Mouse (Mus musculus) T-helper 1 cell (primary cell): Measurements from ENCODE around the gene Lif.

ENCODE experiments used
- in situ Hi-C: fragments of 300-600 bp; cut with MboI, MseI; formaldehyde crosslinking; loops from one replicate; pipeline ENCODE4 v1.15.1; 2025; ENCODE audit warnings: high pct_unique_total_duplicates

The Lif gene

DNA sequence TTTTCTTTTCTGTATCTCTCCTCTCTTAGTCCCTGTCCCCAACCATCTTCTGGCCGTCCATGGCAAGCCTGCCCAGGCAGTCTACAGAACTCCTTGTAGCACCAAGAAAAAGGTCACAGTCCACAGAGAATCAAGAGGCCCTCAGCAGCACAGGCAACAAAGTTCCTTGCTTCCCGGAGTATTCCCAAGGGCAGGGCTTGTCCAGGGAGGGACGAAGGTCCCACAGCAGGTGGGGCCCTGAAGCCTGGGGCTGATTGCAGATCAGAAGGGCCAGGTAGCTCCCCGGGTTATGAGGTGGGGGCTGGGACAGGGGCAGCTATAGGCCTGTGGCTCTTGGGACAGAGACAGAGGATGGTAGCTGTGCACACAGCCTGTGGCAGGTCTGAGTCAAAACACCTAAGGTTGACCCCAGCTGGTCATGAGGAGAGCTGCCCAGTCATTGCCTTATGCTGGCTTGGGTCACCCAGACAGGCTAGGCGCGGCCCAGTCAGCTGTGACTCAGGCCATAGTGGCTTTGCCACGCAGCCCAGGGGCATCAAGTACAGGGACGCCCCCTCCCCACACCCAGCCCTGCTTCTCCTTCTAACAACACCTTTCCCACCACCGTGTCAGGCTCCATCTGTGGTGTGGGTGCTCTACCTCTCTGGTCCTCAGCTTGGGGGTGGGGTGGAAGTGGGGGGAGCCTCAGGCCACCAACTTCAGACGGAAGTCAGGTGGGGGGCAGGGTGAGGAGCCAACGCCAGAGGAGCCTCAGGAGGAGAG, at the start of gene Lif:
Gene Lif (plus strand): TSS at position 712 of the 762 bp plus-strand sequence.
- in situ Hi-C loops: loop anchor here (5.0 kb wide), 2 partner anchors 35 to 160 kb away; no protein-coding TSS in a partner anchor

DNA sequence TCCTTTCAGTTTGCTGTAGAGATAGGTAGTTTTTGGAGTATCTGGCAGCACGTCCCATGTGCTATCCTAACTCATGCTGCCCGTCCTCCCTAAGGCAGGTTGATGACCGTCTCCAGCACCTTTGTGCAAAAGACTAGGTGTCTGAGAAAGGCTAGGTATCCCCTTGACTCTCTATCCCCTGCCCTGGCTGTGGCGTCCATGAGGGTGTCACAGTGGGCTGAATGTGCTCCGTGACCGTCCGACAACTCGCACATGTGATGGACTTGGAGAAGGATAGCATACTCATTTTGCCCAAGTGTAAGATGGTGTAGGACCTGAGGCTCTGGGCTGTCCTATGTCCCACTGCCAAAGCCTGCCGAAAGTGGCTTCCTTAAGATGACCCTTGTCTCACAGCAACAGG, 49.7 kb upstream of the Lif start:
- in situ Hi-C loops: no loop called here

DNA sequence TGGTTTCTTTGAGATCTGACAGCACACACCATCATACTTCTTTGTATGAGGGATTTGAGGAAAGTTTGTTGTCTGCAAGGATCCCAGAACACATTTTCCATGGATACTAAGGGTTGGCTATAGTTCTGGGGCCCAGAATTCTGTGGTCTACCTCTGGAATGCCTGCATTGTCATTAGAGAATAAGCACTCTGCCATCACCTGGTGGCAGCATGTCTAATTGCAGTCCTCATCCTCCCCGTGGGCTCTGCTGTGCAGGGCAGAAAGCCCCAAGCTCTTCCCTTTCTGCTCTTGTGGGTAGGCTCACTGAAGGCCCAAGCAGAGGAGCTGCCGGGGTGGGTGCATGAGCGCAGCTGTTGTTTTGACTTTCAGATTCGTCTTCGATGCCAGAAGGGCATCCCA, 47.8 kb upstream of the Lif start:
- in situ Hi-C loops: no loop called here

DNA sequence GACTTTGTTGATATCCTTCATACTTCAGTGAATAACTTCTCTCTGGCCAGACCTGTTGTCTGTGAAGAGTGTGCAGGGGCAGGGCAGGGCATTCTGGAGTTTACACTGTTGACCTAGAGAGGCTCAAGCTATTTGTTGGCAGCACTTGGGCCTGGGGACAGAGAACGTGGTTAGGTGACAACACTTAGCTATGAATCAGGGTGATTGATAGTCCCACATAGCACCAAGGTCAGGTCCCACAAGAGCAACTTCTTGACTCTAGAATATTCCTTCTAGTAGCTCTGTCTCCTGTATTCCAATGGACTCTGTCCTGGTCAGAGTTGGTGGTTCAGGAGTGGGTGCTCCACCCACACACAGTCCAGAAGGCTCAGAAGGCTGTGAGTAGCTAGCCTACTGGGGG, 46.6 kb upstream of the Lif start:
- in situ Hi-C loops: no loop called here

DNA sequence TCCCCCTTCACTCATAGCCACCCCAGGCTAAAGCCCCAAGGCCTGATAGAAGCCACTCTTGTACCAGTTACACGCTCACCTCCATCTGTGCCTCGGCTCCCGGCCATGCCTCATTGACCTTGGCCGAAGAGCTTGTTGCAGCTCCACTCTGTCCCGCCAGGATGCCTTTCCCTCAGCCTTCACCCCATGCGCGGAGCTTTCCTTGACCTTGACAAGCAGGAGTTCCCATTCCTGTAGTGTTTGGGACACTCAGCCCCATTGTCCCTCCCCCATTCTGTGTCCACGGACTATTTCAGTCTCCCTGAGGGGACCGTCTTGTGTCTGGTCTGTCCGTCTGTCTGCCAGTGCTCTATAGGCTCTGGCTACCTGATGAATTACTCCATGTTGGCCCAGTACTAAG, 44.2 kb upstream of the Lif start:
- in situ Hi-C loops: no loop called here

DNA sequence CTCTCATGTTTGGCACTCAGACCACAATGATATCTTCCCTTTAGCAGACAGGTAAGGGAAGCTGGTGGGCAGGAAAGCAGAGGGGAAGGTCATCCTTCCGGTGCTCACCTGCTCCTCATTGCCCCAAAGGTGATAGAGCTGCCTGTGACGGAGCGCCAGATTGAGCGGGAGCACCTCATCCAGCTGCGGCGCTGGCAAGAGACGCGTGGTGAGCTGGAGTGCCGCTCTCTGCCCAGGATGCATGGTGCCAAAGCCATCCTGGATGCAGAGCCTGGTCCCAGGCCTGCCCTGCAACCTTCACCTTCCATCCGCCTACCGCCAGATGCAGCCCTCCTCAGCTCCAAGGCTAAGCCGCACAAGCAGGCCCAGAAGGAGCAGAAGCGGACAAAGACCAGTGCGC, 42.8 kb upstream of the Lif start:
- in situ Hi-C loops: no loop called here

DNA sequence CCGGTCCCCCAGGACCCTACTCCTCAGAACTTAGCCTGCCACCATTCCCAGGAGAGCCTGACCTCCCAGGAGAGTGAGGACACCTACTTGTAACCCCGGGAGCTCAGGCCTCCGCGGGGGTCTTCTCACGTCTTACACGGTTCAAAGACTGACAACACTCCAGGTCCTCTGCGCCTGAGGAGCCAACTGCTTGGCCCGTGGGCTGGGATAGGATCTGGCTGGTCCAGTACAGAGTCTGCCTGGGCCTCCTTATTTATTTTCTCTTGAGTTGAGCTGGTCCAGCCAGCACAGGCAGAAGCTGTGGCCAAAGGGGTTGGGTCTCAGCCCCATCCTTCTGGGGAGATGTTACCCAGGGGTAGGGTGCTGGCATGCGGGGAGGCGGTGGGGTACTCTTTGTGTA, 42.3 kb upstream of the Lif start:
- in situ Hi-C loops: no loop called here

DNA sequence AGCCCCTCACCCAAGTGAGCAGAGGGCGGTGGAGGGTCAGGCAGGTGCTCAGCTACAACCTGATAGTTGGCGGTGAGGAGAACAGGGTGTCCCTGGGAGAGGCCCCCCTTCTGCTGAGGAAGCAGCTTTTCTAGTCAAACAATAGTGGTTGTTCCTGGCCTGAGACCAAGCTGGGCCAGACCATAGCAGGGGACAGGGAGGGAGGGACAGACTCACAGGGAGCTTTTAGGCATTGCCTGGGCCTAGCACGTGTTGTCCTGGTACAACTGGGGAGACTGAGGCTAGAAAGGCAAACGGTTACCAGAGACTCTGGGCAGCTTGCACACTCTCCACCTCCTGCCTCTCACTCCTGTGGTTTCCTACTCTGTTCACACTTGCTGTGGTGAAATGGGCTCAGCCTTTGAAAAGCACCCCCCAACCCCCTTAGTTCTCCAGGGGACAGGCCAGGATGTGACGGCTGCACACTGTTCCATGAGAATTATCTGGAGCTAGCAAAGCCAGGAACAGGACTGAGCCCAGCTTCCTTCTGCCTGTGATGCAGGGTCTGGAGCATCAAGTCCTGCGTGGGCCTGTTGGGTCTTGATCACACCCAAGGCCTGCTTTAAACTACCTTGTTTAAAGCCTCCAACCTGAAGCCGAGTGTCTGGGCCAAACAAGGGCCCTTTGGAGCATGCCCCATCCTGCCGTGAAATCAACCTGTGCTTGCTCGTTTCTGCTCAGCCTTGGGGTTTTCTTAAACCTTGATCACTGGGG, 40.9 kb upstream of the Lif start:
- in situ Hi-C loops: no loop called here

DNA sequence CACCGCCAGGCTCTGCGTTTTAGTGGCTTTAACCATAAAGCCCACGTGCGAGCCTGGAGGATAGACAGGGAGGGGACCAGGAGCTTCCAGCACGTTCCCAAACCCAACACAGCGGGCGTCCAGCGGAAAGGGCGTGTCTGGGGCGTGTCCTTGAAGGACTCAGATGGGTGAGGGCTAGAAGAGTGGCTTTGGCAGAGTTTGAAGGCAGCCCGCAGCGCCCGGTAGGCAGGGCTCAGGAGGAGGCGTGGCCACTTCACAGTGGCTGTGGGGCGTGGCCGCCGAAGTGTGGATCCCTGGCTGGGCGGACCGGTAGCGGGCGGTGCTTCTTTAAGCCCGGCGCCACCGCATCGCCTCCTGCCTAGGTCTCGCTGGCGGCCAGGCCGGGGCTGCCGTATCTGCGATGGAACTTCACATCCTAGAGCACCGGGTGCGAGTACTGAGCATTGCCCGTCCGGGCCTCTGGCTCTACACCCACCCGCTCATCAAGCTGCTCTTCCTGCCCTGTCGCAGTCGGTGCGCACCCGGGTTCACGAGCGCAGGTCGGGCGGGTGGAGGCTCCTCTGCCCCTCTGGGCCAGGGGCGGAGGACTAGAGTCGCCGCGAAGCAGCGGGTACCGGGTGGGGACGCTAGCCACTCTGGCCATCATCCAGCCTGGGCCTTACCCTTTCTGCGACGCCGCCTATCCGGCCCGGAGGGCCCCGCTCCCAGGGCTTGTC, 39.3 kb upstream of the Lif start, which contains the start of gene Castor1:
Gene Castor1 (plus strand): TSS at position 312 of the 716 bp plus-strand sequence.
- in situ Hi-C loops: no loop called here

DNA sequence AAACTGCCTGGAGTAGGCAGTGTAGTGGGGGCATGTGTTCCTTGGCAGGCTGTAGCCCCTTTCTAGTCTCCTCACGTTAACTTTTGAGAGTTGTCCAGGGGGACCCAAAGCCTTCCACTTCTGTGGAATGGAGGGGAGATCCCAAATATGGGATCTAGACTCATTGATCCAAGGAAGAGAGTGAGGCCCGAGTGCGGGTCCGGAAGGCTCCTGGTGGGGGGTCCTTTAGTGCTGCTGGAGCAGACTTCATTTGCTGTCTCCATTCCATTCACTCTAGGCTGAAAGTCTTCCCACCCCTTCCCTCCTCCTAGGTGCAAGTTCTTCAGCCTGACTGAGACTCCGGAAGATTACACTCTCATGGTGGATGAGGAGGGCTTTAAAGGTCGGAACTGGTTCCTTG, 38.7 kb upstream of the Lif start:
- in situ Hi-C loops: no loop called here

DNA sequence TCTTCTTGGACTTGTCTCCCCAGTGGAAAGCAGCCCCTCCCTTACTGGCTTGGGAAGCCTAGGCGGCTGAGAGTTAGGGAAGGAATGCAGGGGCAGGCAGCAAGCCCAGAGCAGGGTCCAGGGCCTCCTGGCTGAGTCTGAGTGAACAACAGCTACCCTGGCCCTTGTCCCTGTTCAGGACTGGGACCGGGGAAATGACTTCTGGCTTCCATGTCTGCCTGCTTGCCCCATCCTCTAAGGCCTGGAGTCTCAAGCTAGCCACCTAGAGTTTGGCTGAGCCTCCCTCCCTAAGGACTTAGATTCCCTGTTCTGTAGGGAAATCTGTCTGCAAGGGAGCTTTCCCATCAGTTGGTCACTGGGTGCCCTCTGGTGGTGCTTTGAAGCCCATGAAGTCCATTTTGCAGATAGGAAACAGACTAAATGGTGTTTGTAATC, 38.0 kb upstream of the Lif start:
- in situ Hi-C loops: no loop called here

DNA sequence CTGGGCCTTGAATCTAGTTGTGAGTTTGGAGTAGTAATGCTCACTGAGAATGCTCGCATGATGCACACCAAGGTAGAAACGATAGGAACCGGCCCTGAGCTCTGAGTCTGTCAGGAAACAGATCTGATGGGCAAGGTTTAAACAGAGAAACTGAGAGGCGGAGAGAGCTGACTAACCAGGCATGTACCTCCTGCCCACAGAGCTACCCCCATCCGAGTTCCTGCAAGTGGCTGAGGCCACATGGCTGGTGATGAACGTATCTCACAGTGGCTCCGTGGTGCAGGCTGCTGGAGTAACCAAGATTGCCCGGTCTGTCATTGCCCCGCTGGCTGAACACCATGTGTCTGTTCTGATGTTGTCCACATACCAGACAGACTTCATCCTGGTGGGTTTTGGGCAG, 37.4 kb upstream of the Lif start:
- in situ Hi-C loops: loop anchor here (5.0 kb wide), 1 partner anchor 37 kb away; the partner anchor contains the start of gene Lif

DNA sequence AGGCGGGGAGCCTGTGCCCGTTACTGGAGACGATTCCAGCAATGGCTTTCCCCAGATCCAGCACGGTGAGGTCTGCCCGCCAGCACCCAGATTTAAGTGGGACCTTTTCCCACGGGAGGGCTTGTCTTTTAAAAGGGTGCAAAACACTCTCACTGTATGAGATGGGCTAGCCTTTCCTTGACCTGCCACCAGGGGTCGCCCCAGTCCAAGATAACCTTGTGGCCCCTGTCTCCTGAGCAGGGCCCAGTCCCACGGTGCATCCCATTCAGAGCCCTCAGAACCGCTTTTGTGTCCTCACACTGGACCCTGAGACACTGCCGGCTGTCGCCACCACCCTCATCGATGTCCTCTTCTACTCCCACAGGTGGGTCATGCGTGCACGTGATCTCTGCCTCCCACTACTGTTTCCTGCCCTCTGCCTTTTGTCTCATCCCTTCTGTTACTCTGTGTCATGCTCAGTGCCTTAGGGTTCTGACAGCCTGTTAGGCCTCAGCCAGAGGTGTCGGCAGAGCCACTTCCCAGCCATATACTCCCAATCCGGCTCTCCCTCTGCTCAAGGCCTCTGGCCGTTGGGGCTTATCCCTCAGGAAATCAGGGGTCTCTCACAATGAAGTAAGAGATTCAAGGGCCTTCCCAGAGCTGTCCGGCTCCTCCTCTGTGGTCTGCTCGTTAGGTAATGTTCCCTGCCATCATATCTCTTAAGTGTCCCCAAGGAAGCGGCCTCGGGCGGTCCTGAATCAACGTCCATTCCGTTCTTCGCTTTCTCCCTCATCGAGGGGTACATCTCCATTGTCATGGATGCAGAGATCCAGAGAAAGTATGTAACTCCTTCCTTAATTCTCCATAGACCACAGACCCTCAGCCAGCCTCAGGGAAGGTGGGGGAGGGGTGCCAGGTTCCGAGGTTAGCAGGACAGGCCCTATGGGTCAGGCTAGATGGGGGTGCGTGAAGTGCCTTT, 36.6 kb upstream of the Lif start:
- in situ Hi-C loops: loop anchor here (5.0 kb wide), 1 partner anchor 37 kb away; the partner anchor contains the start of gene Lif

DNA sequence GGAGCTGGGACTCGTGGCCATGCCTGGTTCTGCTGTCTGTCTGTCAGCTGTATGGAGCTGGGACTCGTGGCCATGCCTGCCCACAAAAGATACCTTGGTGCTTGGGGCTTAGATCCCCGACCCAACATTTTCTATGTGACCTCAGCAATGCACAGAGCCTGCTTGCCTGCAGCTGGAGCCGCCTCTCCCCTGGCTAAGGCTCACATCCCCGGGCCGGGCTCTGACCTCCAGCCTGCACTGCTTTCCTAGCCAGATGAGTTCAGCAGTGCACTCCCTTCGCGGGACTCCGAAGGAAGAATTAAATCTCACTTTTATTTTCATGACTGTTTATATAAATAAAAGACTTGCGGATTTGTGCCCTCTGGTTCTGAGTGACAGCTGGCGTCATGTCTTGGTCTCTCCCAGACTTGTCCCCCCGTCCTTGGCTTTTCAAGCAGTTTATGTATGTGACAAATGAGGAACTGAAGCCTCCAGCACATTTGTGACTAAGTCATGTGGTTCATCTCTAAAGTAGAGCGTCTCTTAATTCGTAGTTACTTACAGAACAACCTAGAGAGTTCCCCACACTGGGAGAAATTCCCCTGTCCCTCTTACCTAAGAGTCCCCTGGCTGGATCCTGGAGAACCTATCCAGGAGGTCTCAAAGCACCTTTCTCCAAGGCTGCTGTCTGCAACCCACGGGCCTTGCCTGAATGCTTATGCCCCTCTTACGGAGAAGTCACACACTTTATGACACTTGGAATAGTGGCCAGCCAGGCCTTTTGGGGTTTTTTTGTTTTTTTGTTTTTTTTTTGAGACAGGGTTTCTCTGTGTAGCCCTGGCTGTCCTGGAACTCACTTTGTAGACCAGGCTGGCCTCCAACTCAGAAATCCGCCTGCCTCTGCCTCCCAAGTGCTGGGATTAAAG, 35.1 kb upstream of the Lif start:
- in situ Hi-C loops: loop anchor here (5.0 kb wide), 1 partner anchor 35 kb away; the partner anchor contains the start of gene Lif

DNA sequence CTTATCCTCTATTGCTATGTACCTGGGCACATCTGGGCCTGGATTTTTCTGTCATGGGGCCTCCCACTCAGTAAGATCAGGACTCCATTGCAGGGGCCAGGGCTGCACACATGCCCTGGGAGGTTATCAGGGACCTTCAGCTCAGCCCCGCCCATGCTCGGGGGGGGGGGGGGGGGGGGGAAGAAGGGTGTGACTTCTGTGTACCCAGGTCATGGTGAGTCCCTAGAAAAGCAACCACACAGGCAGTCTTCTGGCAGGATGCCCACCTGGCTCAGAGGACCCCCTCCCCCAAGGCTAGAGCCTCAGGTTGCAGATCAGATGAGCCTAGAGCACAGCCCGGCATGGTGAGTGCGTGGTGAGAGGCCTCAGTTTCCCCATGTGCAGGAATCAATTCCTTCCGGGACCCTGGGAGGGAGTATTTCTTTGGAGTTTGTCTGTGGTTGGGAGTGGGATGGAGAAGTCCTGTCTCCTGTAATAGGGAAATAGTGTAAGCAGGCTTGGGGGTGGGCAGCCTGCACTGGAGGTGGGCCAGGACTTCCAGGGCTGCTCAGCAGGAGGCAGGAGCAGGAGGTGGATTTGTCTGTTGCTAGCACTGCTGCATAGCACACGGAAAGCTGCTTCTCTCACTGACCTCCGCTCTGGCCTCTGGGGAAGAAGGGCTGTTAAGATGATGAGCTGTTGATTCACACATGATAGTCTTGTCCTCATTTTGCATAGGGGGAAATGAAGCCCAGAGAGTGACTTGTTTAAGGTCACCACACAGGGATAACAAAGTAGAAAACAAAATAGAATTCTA, 33.8 kb upstream of the Lif start:
- in situ Hi-C loops: loop anchor here (5.0 kb wide), 1 partner anchor 34 kb away; the partner anchor contains the start of gene Lif

DNA sequence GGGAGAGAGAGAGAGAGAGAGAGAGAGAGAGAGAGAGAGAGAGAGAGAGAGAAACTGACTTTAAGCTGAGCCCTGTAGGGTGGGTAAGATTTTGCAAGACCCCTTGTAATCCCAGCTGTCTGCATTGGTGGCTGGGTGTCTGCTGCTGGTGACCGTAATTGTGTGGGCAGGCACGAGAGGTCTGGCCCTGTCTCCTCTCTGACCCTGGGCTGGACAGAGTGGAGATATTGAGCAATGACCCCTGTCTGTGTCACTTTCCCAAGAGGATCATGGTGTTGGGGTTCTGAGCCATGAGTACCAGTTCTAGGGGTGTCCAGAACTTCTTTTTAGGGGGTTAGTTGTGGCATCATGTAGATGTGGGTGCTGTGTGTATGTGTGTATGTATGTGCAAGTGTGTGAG, 33.1 kb upstream of the Lif start:
- in situ Hi-C loops: loop anchor here (5.0 kb wide), 1 partner anchor 33 kb away; the partner anchor contains the start of gene Lif

DNA sequence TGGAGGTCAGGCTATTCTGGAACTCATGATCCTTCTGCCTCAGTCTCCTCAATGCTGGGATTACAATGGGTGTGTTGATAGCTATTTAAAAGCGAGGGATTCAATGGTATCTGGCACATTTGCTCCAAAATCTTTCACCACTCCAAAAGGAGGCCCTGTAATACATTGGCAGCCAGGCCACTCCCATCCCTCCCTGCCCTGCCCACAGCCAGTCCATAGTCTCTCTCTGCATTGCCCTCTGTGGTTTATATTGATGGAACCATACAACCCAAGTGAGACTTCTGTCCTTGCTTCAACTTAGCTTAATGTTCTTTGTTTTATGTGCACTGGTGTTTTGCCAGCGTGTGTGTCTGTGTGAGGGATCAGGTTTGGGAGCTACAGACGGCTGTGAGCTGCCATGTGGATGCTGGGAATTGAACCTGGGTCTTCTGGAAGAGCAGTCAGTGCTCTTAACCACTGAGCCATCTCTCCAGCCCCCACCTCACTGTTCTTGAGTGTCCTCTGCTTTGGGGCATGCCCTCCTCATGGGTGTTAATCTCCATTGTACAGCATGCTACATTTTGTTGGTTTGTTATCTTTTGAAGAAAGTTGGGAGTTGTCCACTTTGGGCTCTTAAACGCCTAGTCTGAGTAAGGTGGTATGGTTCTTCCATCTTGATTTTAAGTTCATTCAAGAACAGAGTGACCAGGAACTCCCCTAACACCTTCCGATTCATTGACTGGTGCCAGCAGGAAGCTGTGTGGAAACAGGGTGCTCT, 30.6 kb upstream of the Lif start:
- in situ Hi-C loops: no loop called here

DNA sequence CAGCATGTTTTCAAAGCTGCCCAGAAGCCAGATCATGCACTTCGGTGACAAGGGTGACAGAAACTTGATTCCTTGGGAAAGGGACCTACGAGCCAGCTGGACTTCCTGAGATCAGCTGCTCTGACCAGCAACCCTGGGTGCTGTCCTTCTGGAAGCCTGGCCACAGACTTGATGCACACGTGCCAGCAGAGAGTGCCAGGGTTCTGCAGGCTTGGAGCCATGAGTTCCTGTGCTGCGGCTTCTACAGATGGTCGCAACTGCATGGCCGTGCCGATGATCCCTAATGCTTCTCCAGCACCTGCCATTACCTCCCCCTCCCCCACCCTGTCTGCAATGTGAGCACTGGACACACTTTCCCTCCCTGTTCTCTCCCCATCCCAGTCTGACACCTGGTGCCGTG, 28.9 kb upstream of the Lif start:
- in situ Hi-C loops: no loop called here
